Mouse (Mus musculus) hematopoietic stem cell, adult 5-6 weeks (primary cell): ENCODE measurements around the gene Fam102a. TPM values are rescaled to one million over a fixed set of nuclear protein-coding genes. Genes with fewer than 3 reads are reported as not detected.

Experiments used
- ATAC-seq, 2 experiments: fragments of 125-278 bp in 1 of 2; replicated peaks in 1 of 2; 2 replicates each; pipeline ENCODE4 v1.8.0; 2016 to 2017; ENCODE audit warnings: inconsistent platforms in 2 of 2, mild to moderate bottlenecking in 2 of 2, moderate number of reproducible peaks in 2 of 2, low read depth in 1 of 2, moderate TSS enrichment in 1 of 2; ENCODE audit not compliant: low FRiP score in 2 of 2, poor library complexity in 2 of 2, severe bottlenecking in 2 of 2, insufficient read depth in 1 of 2, low TSS enrichment in 1 of 2
- total RNA-seq: library from RNA; stranded (forward); fragments of 172-1452, 232-1000 nt; gene quantifications from 2 replicates; pipeline ENCODE4 v1.2.3, GENCODE M21; 2017

Gene Fam102a
- total RNA-seq, 1 experiment from 2014 or later, result 10.0 TPM

- peak; percentile 75 to 76 for ATAC-seq
These were observed 51.8 kb downstream of the Fam102a start, which contains the start of gene St6galnac4 for GRCm38 (mm10) chr2:32586871-32587351. St6galnac4 (plus strand) TSS chr2:32587095.

DNA sequence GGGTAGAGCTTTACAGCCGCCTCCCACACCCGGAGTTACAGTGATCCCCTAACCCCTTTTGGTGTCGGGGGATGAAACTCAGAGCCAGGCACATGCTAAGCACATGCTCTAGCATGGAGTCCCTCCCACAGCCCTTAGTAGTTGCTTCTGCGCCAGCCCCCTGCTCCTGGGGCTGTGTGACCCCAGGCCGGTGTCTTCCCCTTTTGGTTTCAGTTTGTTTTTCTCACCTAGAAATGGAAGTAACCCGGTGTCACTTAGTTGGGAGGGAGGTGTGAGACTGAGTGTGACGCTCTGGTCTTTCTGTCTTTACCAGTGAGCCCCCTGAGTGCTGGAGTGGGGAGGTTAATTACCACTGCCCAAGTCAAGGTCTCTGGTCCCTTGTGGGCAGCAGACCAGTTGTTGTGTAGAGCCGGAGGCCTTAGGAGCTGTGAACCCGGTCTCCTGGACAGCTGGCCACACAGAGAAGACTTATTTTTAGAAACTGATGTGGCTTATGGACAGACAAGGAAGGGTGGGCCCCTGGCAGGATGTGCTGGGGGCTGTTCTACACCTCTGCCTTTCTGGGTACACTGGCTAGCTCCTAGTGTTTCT, 52.7 kb downstream of the Fam102a start:
- peak; percentile 35 to 57; a peak in 3 of 4 replicates for ATAC-seq

GRCm38 (mm10) chr2:32589213-32589795, 54.2 kb downstream of the Fam102a start:
- no peak for ATAC-seq

- no peak for ATAC-seq
These were observed 55.1 kb downstream of the Fam102a start for GRCm38 (mm10) chr2:32590224-32590623.

GRCm38 (mm10) chr2:32591249-32591648, 56.1 kb downstream of the Fam102a start:
- ATAC-seq, result no peak

GRCm38 (mm10) chr2:32596725-32597124, 61.6 kb downstream of the Fam102a start:
- no peak for ATAC-seq

DNA sequence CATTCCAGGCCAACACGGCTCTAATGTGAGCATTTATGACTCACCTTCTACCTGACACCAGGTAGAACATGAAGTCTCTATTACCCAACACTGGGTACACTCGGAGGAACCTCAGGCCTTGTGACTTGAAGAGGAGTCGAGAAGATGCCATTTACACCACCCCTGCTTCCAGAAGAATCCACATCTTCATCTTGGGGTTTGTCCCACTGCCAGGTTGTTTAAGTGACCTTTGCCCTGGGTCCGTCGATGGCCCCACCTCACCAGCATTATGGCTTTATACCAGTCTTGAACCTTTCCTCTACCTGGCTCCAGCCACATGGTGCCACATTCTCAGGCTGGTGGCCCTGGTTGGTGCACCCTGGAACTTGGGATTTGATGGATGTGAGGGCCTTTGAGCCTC, 62.1 kb downstream of the Fam102a start:
- ATAC-seq, result no peak

GRCm38 (mm10) chr2:32597699-32598098, 62.6 kb downstream of the Fam102a start:
- no peak for ATAC-seq

GRCm38 (mm10) chr2:32598506-32598905, 63.4 kb downstream of the Fam102a start:
- ATAC-seq, result no peak

GRCm38 (mm10) chr2:32599409-32599808, 64.3 kb downstream of the Fam102a start, which contains the start of gene St6galnac6:
St6galnac6 (plus strand) TSS chr2:32599709.
- ATAC-seq, result no peak

DNA sequence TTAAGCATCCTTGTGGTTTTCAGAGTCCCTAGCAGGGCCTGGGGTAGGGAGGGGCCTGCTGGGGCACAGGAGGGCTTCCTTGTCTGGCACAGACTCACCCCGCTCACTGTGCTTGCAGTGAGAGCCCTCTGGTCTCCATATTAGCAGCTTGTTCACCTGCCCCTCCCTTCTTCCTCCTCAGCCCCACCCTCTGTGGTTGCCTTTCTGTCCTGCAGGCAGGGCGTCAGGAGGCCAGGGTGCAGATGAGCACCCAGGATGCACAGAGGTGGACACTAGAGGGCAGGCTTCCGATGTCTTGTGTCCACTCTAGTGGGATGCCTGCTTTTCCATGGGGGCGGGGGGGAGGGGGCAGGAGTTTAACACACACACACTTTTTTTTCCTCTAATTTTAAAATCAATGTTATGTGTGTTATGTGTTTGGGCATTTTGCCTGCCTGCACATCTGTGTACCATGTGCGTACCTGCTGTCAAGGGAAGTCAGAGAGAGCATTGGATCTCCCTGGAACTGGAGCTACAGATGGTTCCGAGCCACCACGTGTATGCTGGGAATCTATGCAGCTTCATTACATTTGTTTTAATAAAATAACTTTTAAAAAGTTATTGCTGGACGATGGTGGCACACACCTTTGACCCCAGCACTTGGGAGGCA, 66.4 kb downstream of the Fam102a start:
- peak in 1 of 2 experiments; percentile 37; a peak in 1 of 4 replicates for ATAC-seq

DNA sequence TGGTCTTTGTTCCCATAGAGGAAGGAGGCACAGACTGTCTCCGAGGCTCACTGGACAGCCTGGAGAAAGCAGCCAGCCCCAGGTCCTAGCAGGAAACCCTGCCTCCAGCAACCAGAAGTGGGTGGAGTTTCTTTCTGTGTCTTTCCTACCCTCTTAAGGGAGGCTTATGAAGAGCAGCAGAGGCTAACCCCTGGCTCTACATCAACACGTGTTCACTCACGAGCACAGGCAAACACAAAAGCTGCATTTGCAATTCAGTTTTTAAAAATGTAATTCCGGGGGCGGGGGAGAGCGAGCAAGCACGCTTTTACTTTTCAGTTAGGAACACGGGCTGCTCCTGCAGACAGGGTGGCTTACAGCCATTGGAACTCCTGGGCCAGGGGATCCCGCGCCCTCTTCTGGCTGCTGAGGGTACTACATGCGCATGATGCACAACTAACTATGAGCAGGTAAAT, 67.5 kb downstream of the Fam102a start:
- peak; percentile 66 to 74 for ATAC-seq

- no peak for ATAC-seq
These were observed 69.5 kb downstream of the Fam102a start for GRCm38 (mm10) chr2:32604631-32605030.

- ATAC-seq, result peak; percentile 43 to 44; a peak in 1 of 4 replicates
These were observed 71.3 kb downstream of the Fam102a start for GRCm38 (mm10) chr2:32606161-32607142.

DNA sequence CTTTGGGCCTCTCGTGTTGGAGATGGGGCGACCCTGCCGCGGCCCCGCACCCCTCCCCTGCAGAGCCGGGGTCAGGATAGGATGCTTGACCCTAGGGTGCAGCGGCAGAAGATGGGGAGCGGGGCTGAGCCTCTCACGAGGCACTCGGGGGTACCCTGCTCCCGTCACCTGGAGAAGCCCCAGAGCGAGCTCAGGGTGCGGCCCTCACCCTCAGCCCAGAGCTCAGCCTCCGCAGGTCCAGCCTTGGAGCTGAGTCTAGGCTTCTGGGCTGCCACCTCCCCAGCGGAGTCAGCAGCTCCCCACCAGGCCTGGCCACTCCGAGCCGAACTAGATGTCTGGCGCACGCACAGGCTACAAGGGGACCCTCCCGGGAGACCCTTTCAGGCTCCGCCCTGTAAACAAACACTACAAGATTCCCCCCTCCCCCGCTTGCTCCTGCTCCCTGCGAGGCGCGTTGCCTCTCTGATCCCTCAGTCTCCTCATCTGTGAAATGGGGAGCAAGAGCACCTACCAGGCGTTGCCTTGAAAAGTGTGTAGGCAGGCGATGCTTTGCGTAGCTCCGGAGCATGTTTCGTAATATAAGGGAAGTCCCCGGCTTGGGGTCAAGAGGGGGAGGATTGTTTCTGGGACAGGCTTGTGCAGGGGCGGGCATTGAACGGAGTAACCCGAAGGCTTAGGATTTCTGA, 72.3 kb downstream of the Fam102a start:
- 0 out of 4 replicates have a peak, but pooled peaks of 1 of the 2 experiments have one; percentile 13 for ATAC-seq

GRCm38 (mm10) chr2:32608141-32608777, 73.1 kb downstream of the Fam102a start:
- ATAC-seq, result peak; percentile 53 to 71
